Mouse (Mus musculus) thymus, postnatal 25 days (tissue): Measurements from ENCODE around the gene Cdkn2d.
"Not testable (repeated sequence)": the region's sequence is repeated elsewhere in the genome, so short reads cannot be mapped to it uniquely, and the experiment has no call there.

ENCODE experiments used
- DNase-seq: peaks from one replicate; pipeline ENCODE4 v3.0.0; 2022

Gene Cdkn2d

GRCm38 (mm10) chr9:21274336-21274735 lies 16.9 kb downstream of the Cdkn2d start:
- DNase-seq = no peak

GRCm38 (mm10) chr9:21273520-21274228 lies 17.5 kb downstream of the Cdkn2d start:
- DNase-seq = no peak

DNA sequence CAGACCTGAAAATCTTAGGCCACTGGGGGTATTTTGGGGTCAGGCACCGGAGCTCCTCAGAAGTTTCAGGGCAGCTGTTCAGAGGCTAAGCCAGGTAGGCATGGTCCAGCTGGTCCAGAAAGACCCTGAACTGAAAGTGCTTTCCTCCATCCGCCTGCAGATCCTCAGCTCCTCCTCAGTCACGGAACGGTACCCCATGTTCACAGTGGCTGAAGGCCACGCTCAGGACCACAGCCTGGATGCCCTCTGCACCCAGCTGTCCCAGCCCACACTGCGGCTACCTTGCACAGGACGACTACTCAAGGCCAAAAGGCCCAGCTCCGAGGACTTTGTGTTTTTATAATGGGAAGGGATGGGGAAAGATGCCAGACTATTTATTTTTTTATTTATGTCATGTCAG lies 18.1 kb downstream of the Cdkn2d start:
- no peak for DNase-seq

GRCm38 (mm10) chr9:21272391-21272790 lies 18.8 kb downstream of the Cdkn2d start:
- no peak for DNase-seq

DNA sequence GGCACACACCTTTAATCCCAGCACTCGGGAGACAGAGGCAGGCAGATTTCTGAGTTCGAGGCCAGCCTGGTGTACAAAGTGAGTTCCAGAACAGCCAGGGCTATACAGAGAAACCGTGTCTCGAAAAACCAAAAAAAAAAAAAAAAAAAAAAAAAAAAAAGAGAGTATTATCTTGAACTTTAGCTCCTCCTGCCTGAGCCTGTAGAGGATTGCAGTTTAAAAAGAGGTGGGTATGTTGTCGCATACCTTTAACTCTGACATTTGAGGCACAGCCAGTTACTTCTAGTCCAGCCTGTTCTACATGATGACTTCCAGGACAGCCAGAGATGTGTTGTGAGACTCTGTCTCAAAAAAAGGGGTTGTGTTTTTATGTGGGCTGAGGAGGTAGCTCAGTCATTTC lies 21.6 kb downstream of the Cdkn2d start:
- DNase-seq = not testable (repeated sequence)

DNA sequence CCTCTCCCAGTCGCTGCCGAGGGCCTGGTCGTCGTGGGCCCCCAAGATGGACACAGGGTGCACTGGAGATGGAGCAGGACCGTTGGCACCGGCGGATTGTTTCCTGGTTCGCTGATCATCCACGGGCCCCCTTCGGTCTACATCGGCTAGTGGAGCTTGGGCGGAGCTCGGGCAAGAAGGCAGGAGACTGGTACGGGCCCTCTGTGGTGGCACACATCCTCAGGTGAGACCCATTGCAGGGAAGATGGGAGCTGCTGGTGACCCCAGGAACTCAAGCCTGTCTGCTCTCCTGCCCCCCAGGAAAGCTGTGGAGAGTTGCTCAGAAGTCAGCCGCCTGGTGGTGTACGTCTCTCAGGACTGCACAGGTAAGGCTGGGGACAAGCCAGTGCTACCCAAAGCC lies 22.9 kb downstream of the Cdkn2d start:
- DNase-seq = no peak

- DNase-seq = no peak
Measured at GRCm38 (mm10) chr9:21266889-21267288, 24.3 kb downstream of the Cdkn2d start.

DNA sequence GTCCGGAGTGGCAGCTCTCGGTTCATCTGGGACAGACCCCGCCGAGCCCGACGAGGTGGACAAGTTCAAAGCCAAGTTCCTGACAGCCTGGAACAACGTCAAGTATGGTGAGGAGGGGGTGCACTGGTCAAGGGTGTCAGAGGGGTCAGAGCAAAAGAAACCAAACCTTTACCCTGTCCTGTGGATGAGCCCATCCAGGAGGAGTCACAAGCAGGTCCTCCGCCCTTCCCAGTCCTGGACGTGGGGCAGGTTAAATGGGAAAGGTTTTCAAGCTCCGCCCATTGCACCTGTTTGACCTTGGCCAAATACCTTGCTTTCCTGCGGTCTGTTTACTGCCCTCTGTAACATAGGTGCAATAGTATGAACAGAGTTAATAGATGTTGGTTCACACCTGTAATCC lies 25.6 kb downstream of the Cdkn2d start:
- no peak for DNase-seq

DNA sequence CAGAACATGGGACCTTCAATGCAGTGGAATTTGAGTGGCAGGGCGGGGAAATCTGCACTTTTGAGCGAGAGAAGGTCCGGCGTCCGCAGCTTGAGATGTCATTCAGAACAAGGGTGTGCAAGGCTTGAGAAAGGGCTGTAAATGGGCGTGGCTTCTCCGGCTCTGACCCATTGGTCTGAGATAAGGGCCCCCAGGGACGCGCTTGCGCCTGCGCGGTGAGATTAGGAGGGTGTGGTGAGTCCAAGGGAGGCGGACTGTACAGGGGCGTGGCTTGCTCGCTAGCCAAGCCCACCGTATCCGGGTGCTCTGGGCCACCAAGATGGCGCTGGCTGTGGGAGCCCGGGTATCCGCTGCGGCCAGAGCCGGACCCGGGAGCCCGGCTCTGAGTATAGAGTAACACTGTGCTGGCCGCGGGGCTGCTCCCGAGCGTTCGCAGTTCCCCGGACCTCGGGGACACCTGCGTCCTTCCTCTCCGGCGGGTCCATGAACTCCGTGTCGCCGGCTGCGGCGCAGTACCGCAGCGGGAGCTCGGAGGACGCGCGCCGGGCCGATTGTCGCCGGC lies 26.1 kb downstream of the Cdkn2d start, which contains the start of gene Atg4d:
Gene Atg4d (plus strand): TSS at position 294 of the 562 bp plus-strand sequence.
- DNase-seq = peak; percentile 96

DNA sequence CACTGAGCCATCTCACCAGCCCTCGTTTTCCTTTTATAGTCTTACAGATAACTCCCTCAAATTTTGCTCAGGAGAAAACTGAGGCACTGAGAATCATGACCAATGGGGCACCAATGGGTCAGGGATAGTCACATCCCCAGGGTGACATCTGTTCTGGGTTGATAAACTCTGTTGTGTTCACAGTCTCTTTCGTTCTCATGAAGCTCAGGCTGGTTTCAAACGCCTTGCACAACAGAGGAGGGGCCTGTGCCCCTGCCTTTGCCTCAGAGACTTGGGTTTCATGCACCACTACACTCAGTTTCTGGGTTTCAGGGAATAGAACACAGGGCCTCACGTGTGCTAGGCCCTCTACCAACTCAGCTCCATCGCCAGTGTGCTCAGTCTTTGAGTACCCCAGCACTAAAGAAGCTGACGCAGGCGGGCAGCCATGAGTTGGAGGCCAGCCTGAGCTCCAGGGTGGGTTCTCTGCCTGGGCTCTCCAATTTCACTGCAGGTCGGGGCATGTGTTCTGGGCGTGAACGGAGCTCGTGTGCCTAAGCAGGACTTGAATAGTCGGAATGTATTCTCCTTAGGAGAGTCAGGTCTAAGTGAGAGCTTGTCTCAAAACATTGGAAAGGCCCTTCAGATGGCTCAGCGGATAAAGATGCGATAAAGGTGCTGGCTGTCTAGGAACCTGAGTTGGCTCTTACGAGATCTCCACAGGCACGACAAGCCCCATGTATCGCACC lies 26.8 kb downstream of the Cdkn2d start:
- no peak for DNase-seq

- DNase-seq = no peak
Measured at GRCm38 (mm10) chr9:21261831-21262230, 29.4 kb downstream of the Cdkn2d start.

DNA sequence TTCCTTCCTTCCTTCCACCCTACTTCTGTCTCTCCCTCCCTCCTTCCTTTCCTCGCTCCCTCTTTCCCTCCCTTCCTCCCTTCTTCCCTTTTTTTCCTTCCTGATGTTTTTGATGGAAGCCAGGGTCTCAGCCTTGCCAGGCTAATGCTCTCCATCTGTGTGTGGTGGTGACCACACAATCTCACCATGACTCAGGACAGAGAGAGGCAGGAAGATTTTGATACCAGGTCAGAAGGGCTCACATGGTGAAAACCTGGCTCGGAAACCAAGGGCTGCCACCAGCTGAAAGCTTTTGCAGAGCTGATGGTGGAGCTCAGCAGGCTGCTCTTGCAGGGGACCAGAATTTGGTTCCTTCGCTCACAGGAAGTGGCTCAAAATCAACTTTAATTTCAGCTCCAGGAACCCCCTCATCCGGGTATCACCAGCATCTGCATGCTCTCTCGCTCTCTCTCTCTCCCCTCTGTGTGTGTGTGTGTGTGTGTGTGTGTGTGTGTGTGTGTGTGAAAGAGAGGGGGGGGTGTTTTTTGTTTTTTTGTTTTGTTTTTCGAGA lies 30.6 kb downstream of the Cdkn2d start:
- no peak for DNase-seq

DNA sequence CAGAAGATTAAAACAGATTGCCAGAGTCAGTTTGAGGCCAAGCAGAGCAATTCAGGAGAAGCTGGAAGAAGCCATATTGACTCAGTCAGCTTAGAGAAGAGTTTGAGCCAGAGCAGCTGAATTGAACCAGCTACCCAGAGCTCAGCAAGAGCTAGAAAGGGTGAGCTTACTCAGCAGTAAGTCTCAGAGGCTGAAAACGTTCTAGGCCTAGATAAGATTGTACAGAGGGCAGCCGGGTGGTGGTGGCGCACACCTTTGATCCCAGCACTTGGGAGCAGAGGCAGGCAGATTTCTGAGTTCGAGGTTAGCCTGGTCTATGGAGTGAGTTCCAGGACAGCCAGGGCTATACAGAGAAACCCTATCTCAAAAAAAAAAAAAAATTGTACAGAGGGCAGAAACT lies 34.9 kb downstream of the Cdkn2d start:
- DNase-seq = not testable (repeated sequence)

DNA sequence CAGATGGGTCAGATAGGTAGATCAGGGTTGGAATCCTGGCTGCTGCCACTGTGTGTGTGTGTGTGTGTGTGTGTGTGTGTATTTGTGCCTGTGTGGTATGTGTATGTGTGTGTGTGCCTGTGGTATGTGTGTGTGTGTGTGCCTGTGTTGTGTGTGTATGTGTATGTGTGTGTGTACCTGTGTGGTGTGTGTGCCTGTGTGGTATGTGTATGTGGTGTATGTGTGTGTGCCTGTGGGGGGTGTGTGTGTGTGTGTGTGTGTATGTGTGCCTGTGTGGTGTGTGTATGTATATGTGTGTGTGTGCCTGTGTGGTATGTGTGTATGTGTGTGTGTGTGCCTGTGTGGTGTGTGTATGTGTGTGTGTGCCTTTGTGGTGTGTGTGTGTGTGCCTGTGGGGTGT lies 36.5 kb downstream of the Cdkn2d start:
- DNase-seq = no peak

DNA sequence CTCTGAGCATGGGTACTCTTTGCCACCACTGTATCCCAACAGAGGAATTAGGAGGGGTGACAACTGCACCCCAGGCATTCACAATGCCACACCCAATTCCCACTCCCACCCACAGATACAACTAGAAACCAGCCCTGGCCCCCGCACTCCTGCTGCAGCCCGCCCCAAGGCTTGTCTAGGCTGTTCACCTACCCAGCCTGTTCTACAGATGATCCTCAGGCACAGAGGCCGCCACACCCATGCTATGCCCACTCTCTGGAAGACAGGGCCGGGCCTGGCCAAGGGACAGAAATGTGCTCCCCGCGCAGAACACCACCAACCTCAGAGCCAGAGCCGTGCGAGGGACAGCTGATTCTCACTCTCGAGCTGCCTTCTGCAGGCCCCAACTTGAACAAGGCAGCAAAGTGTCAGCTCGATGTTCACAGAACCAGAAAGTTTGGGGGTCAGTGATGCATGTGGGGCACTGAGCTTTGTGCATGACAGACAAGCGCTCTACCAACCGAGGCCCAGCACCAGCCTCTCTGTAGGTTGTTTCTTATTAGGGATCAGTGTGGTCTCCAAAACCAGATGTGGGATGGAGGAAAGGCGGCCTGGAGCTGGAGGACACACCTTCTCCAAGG lies 40.0 kb downstream of the Cdkn2d start:
- no peak for DNase-seq

- DNase-seq = no peak
Measured at GRCm38 (mm10) chr9:21250509-21250908, 40.7 kb downstream of the Cdkn2d start.

GRCm38 (mm10) chr9:21249629-21250508 lies 41.3 kb downstream of the Cdkn2d start:
- DNase-seq = no peak

- no peak for DNase-seq
Measured at GRCm38 (mm10) chr9:21248326-21248725, 42.9 kb downstream of the Cdkn2d start, which contains the start of gene S1pr5. S1pr5 (minus strand) TSS chr9:21248443.

- no peak for DNase-seq
Measured at GRCm38 (mm10) chr9:21246342-21246741, 44.9 kb downstream of the Cdkn2d start.

DNA sequence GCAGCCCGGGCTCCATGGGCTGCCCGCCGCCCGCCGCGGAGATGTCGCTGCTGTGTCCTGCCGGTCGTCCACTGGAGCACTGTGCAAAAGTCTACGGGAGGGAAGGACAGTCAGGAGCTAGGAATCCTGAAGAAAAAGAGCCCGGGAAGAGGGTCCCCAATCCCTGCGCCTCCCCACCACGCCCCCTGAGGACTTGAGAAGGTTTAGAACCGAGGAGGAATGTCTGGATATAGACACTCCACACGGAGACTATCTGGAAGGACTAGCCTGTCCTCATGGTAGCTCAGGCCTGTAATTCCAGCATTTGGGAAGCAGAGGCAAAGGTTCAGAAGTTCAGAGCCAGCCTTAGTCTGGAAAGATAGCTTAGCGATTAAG lies 46.1 kb downstream of the Cdkn2d start:
- DNase-seq = no peak

GRCm38 (mm10) chr9:21244428-21245112 lies 46.6 kb downstream of the Cdkn2d start:
- DNase-seq = no peak
